9 mouse cellular contexts compared by ENCODE assay signal in the genomic region with DNA sequence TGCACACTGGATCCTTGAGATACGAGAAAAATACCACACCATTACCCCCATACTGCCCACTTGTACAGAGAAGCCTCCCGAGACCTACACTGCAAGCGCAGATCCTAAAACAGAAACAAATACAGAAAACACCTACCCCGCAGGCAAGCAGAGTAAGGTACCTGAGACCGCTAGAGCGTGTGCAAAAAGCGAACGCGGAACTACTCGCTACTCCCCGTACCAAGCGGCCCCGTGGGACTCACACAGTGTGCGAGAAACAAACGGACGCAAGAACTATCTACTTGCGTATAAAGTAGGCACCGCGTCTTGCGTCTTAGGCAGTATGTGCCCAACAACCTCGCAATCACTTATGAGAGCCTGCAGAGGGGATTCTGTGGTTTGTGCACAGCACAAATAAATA. TPM values are rescaled to one million over a fixed set of nuclear protein-coding genes. Genes with fewer than 3 reads are reported as not detected.
DNase-seq lines count a peak whose midpoint lies in the region; ATAC-seq and TF ChIP-seq lines count a peak whose summit lies in the region.
"Had no signal": no experiment of that assay in that cellular context is flagged by ENCODE, and none has a peak within 500 bp of the region (broad histone marks: within the 10 kb centered on the region; RNA-seq: fewer than 3 reads in every experiment).

No protein-coding gene starts in this region.

- no peak for TF ChIP-seq EP300 in heart, postnatal 0 days (IDR thresholded peaks at IDR 0.05; ENCODE audit: low read depth)

- H3K9ac ChIP-seq in heart, postnatal 0 days (replicated peaks; ENCODE audit: low read depth, low read length): no peak overlapping the region
- H3K9ac ChIP-seq in hindbrain, embryonic 16.5 days (ENCODE audit: low read depth, low read length): peak overlapping the region; percentile 33

- no peaks in the 10 kb centered on the region for H3K36me3 ChIP-seq in heart, postnatal 0 days (replicated peaks; ENCODE audit: control insufficient read depth, insufficient read depth, low read length)
- no peaks in the 10 kb centered on the region for H3K36me3 ChIP-seq in hindbrain, embryonic 16.5 days (ENCODE audit: control insufficient read depth, insufficient read depth, low read length)

- no peaks in the 10 kb centered on the region for H3K9me3 ChIP-seq in heart, postnatal 0 days (replicated peaks; ENCODE audit: control insufficient read depth, low read length)
- H3K9me3 ChIP-seq in hindbrain, embryonic 16.5 days (ENCODE audit: control insufficient read depth, low read length): no peaks in the 10 kb centered on the region

- H3K4me2 ChIP-seq in heart, postnatal 0 days (ENCODE audit: low read depth, low read length): peak overlapping the region; percentile 30; the same call in 1 of the 2 replicates
- H3K4me2 ChIP-seq in hindbrain, embryonic 16.5 days (ENCODE audit: low read length): peak overlapping the region; percentile 59

- whole genome bisulfite sequencing in heart, postnatal 0 days: 8% methylated on average over 21 of the region's 21 CpGs
- WGBS in hindbrain, embryonic 16.5 days: 3% methylated on average over 21 of the region's 21 CpGs

- no peak overlapping the region for H3K27ac ChIP-seq in heart, postnatal 0 days (ENCODE audit: low read depth)
- no peak overlapping the region for H3K27ac ChIP-seq in hindbrain, embryonic 16.5 days (ENCODE audit: low read depth, low read length)

- DNase-seq in heart, postnatal 0 days (ENCODE audit: low spot score): no peak
- DNase-seq in heart, adult 11 months: no peak
- DNase-seq in naive thymus-derived CD4-positive, alpha-beta T cell, adult 2 months (ENCODE audit: low read depth): peak; percentile 55
- DNase-seq in kidney, adult 8-10 months: no peak
- no peak for DNase-seq in right cerebral cortex, adult 18-20 months
- DNase-seq in cerebellum, postnatal 10 days: no peak

- H3K4me3 ChIP-seq in heart, postnatal 0 days (ENCODE audit: low read depth, low read length): 0 out of 2 replicates have a peak overlapping the region, but pooled peaks have one; percentile 9
- peak overlapping the region; percentile 31 for H3K4me3 ChIP-seq in hindbrain, embryonic 16.5 days (ENCODE audit: low read length)

- no peak for TF ChIP-seq CTCF in heart, postnatal 0 days (IDR thresholded peaks at IDR 0.05; ENCODE audit: low read depth)

- ATAC-seq in heart, postnatal 0 days (ENCODE audit: insufficient read depth, low read depth): no peak
- 0 out of 2 replicates have a peak, but pooled peaks have one; percentile 24 for ATAC-seq in common myeloid progenitor, adult 5-6 weeks (replicated peaks; ENCODE audit: low read depth, poor library complexity, severe bottlenecking)
- ATAC-seq in hindbrain, embryonic 16.5 days: no peak
- ATAC-seq: Patski had no signal

- H3K27me3 ChIP-seq in heart, postnatal 0 days (ENCODE audit: control insufficient read depth, insufficient read depth, low read length): peaks cover 77% of the 10 kb centered on the region
- peaks cover 9% of the 10 kb centered on the region for H3K27me3 ChIP-seq in hindbrain, embryonic 16.5 days (replicated peaks; ENCODE audit: control insufficient read depth, insufficient read depth, low read length)

- peaks cover 10% of the 10 kb centered on the region; the same call in 1 of the 2 replicates for H3K4me1 ChIP-seq in heart, postnatal 0 days (ENCODE audit: control insufficient read depth, insufficient read depth)
- peaks cover 32% of the 10 kb centered on the region for H3K4me1 ChIP-seq in hindbrain, embryonic 16.5 days (ENCODE audit: control insufficient read depth, insufficient read depth, low read depth, low read length)

RNA-seq across cellular contexts. Expression of a gene that starts 2.3 kb away (rescaled TPM):
- under 0.01 and 0.15 TPM in 2 replicates for total RNA-seq in heart, postnatal 0 days (2014; rRNA removed; ENCODE audit: low replicate concordance)
- polyA plus RNA-seq in heart, postnatal 0 days (2015; fragmentation: Nextera tagmentation; extraction: Ambion mirVana): 0.25 and 0.26 TPM in 2 replicates
- 3.8 and 4.7 TPM in 2 replicates for total RNA-seq in common myeloid progenitor, adult 5-6 weeks (2017)
- 19.8 and 28.7 TPM in 2 replicates for polyA plus RNA-seq in hindbrain, embryonic 16.5 days (2015; fragmentation: Nextera tagmentation; extraction: Ambion mirVana)

RNA-seq across cellular contexts. Expression of a gene that starts 38.6 kb away (rescaled TPM):
- total RNA-seq in heart, postnatal 0 days (2014; rRNA removed; ENCODE audit: low replicate concordance): 20.5 and 33.8 TPM in 2 replicates
- polyA plus RNA-seq in heart, postnatal 0 days (2015; fragmentation: Nextera tagmentation; extraction: Ambion mirVana): 9.5 and 11.0 TPM in 2 replicates
- 16.4 and 17.6 TPM in 2 replicates for total RNA-seq in common myeloid progenitor, adult 5-6 weeks (2017)
- 14.2 and 14.8 TPM in 2 replicates for polyA plus RNA-seq in hindbrain, embryonic 16.5 days (2015; fragmentation: Nextera tagmentation; extraction: Ambion mirVana)

RNA-seq across cellular contexts. Expression of a gene that starts 39.4 kb away (rescaled TPM):
- 6.6 and 6.8 TPM in 2 replicates for total RNA-seq in heart, postnatal 0 days (2014; rRNA removed; ENCODE audit: low replicate concordance)
- 1.2 and 1.4 TPM in 2 replicates for polyA plus RNA-seq in heart, postnatal 0 days (2015; fragmentation: Nextera tagmentation; extraction: Ambion mirVana)
- 8.3 and 10.2 TPM in 2 replicates for total RNA-seq in common myeloid progenitor, adult 5-6 weeks (2017)
- 1.6 and 1.8 TPM in 2 replicates for polyA plus RNA-seq in hindbrain, embryonic 16.5 days (2015; fragmentation: Nextera tagmentation; extraction: Ambion mirVana)

RNA-seq across cellular contexts. Expression of a gene that starts 55.8 kb away (rescaled TPM):
- total RNA-seq in heart, postnatal 0 days (2014; rRNA removed; ENCODE audit: low replicate concordance): 62.1 and 64.7 TPM in 2 replicates
- polyA plus RNA-seq in heart, postnatal 0 days (2015; fragmentation: Nextera tagmentation; extraction: Ambion mirVana): 5.3 and 5.9 TPM in 2 replicates
- total RNA-seq in common myeloid progenitor, adult 5-6 weeks (2017): 50.5 and 58.1 TPM in 2 replicates
- 13.0 and 16.4 TPM in 2 replicates for polyA plus RNA-seq in hindbrain, embryonic 16.5 days (2015; fragmentation: Nextera tagmentation; extraction: Ambion mirVana)
